Mouse (Mus musculus): ENCODE data around the gene Ndnf.

DNA sequence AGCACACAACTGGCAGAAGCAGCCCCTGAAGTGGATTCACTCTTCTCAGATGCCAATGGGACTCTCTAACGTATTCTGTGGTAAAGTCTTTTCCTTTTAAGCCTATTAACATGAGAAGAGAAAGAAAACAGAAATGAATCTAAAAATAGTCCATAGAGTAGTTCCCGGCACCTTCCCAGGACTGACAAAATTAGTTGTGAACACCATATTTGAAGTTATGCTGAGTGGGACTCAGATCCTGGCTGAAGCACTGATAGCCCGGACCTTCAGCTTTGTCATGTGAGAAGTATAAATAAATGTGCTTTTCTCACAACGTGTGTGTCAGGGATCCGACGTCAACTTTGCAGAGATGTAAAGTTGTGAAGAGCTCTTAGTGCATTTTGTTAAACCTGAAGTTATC is 7.4 kb upstream of the Ndnf start:
- TF ChIP-seq CTCF (conservative IDR thresholded peaks at IDR 0.05; ENCODE audit: low read length), result no peak
- TF ChIP-seq POU5F1 (IDR thresholded peaks at IDR 0.05; ENCODE audit: borderline replicate concordance, low read length), result no peak
- TF ChIP-seq NANOG (IDR thresholded peaks at IDR 0.05; ENCODE audit: borderline replicate concordance, low read length), result no peak
